Mouse (Mus musculus): ENCODE results near the gene Thrsp. TPM values are rescaled to one million over a fixed set of nuclear protein-coding genes. Genes with fewer than 3 reads are reported as not detected.

Gene Thrsp
- total RNA-seq (2023): not detected in 2 replicates

GRCm38 (mm10) chr7:97416906-97417777 lies at the start of gene Thrsp:
Gene Thrsp, minus strand, starts transcription at chr7:97417730.

GRCm38 (mm10) chr7:97451023-97451422 lies 33.5 kb upstream of the Thrsp start, which contains the start of gene Kctd14:
Gene Kctd14, plus strand, starts transcription at chr7:97451323.

DNA sequence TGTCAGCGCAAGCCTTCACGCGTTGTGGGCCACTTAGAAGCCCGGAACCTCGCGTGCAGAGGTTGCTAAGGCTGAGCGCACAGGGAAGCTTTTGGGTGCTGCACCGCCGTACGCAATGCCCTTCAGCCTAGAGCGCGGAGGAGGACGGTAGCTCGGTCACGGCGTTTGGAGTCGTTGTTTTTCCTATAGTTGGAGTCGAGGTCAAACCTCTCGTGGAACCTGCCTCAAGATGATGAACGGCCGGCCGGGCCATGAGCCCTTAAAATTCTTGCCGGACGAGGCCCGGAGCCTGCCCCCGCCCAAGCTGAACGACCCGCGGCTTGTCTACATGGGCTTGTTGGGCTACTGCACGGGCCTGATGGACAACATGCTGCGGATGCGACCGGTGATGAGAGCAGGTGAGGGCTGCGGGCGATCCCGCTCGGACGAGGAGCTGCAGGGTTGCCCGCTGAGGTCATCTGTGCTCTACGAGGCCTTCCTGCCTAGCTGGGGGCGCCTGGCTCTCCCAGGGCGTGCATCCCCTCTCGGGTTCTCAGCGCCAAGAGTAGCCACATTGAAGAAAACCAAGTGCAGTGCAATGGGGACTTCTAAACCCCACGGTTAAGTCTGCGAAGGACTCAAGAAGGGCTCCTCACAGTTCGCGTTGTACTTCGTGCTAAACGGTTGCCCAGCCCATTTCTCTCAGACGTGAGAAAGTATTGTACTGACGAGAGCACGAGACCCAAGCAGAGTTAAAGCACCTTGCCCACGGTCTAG lies 17.4 kb downstream of the Thrsp start, which contains the start of gene Ndufc2:
Gene Ndufc2 (plus strand): TSS at position 44 of the 756 bp plus-strand sequence.

Other genes starting within 250 kb of the Thrsp start
- gene Usp35, start 85.7 kb downstream of the Thrsp start, total RNA-seq (2023): 0.91 and 1.5 TPM in 2 replicates
- 0.51 and 1.1 TPM in 2 replicates for gene Kctd21, start 85.4 kb downstream of the Thrsp start, total RNA-seq (2023)
- gene Alg8, start 46.1 kb downstream of the Thrsp start, total RNA-seq (2023): 7.2 and 8.5 TPM in 2 replicates
- gene Ndufc2, start 17.7 kb downstream of the Thrsp start, total RNA-seq (2023): 37.7 and 45.9 TPM in 2 replicates
- gene Kctd14, start 33.6 kb upstream of the Thrsp start, total RNA-seq (2023): 1.6 and 2.2 TPM in 2 replicates
- 22.8 and 25.9 TPM in 2 replicates for gene Ints4, start 63.2 kb upstream of the Thrsp start, total RNA-seq (2023)
- 4.0 and 5.4 TPM in 2 replicates for gene Aamdc, start 161.8 kb upstream of the Thrsp start, total RNA-seq (2023)
- 37.7 and 56.5 TPM in 2 replicates for gene Rsf1, start 162.2 kb upstream of the Thrsp start, total RNA-seq (2023)